Mouse (Mus musculus) heart, adult 2 months (tissue): ENCODE measurements around the gene Coq2. TPM values are rescaled to one million over a fixed set of nuclear protein-coding genes. Genes with fewer than 3 reads are reported as not detected.

Experiments used
- DNase-seq, 2 experiments: peaks; one replicate each; pipeline ENCODE4 v3.0.0; 2021
- H3K27ac ChIP-seq: fragments of 200-600 bp; 2 replicates; pipeline ENCODE4 v1.8.1; 2022
- H3K27me3 ChIP-seq: fragments of 200-500 bp; 2 replicates; pipeline ENCODE4 v1.6.1; 2012; ENCODE audit warnings: mild to moderate bottlenecking, low read length, inconsistent platforms, mixed read lengths; ENCODE audit not compliant: control insufficient read depth, insufficient read depth
- H3K36me3 ChIP-seq: fragments of 200-500 bp; 2 replicates; pipeline ENCODE4 v1.6.1; 2012; ENCODE audit warnings: low read length, inconsistent platforms; ENCODE audit not compliant: control insufficient read depth, insufficient read depth
- H3K4me1 ChIP-seq: fragments of 200-500 bp; 2 replicates; pipeline ENCODE4 v1.6.1; 2011; ENCODE audit warnings: low read length; ENCODE audit not compliant: control insufficient read depth, insufficient read depth
- H3K4me3 ChIP-seq: fragments of 200-600 bp; 2 replicates; pipeline ENCODE4 v1.8.1; 2022
- H3K79me2 ChIP-seq: fragments of 200-500 bp; replicated peaks from 2 replicates; pipeline ENCODE4 v1.6.1; 2012; ENCODE audit warnings: mild to moderate bottlenecking, inconsistent platforms, low read length, moderate library complexity, mixed read lengths; ENCODE audit not compliant: control insufficient read depth, insufficient read depth
- H3K9ac ChIP-seq: fragments of 200-500 bp; 2 replicates; pipeline ENCODE4 v1.6.1; 2012; ENCODE audit warnings: low read depth, mild to moderate bottlenecking, control low read depth, inconsistent platforms, low read length, mixed read lengths
- CTCF ChIP-seq: fragments of 200-600 bp; IDR thresholded peaks from 2 replicates; pipeline ENCODE4 v1.8.1; 2022; ENCODE audit warnings: antibody characterized with exemption, mild to moderate bottlenecking, moderate library complexity
- EP300 ChIP-seq: fragments of 200-500 bp; IDR thresholded peaks from 2 replicates; pipeline ENCODE4 v1.6.1; 2011; ENCODE audit warnings: low read depth, low read length, control low read depth; ENCODE audit not compliant: insufficient read depth
- POLR2A ChIP-seq: fragments of 200-500 bp; IDR thresholded peaks from 2 replicates; pipeline ENCODE4 v1.6.1; 2011; ENCODE audit warnings: mild to moderate bottlenecking, low read depth, low read length, control low read depth; ENCODE audit not compliant: insufficient read depth
- WGBS: fragments of 180-500 bp; shearing (Covaris S2); methylation state at CpG from one replicate; pipeline ENCODE4 v1.1.7; 2018; 5-methylcytosine and 5-hydroxymethylcytosine counted together
- intact Hi-C: fragments of 180-260 bp; cut with DNase I; formaldehyde crosslinking; loops from one replicate; pipeline ENCODE4 v1.15.1; 2025
- polyA plus RNA-seq: library from polyadenylated mRNA; depleted of rRNA; stranded (reverse); fragments of >200 nt; gene quantifications from 2 replicates; pipeline ENCODE4 v1.2.3, GENCODE M21; 2012
- total RNA-seq, 2 experiments: library from RNA; stranded (reverse); gene quantifications; 2 replicates each; pipeline ENCODE4 v1.2.3; 2021

Coq2 gene
- total and polyA plus RNA-seq, 3 experiments: 95.9 to 109 (median 106) TPM

GRCm38 (mm10) chr5:100622509-100623163, 52.3 kb downstream of the Coq2 start:
- intact Hi-C loops: no loop called here
- 86% methylated on average over 12 of the region's 12 CpGs for WGBS

GRCm38 (mm10) chr5:100621876-100622508, 52.9 kb downstream of the Coq2 start:
- DNase-seq: no peak
- Histone ChIP-seq H3K27ac (no peak overlapping the region), H3K79me2 (no peaks in the 10 kb centered on the region), H3K27me3 (no peaks in the 10 kb centered on the region), H3K4me3 (no peak overlapping the region), H3K36me3 (no peaks in the 10 kb centered on the region), H3K4me1 (no peaks in the 10 kb centered on the region; the same call in none of the 2 replicates), H3K9ac (no peak overlapping the region)
- intact Hi-C loops: no loop called here
- WGBS: 48% methylated on average over 8 of the region's 8 CpGs
- TF ChIP-seq EP300 (no peak), POLR2A (no peak), CTCF (no peak)

More at GRCm38 (mm10) chr5:100622509-100623163, 52.3 kb downstream of the Coq2 start:
- no peaks in the 10 kb centered on the region; the same call in none of the 2 replicates for H3K4me1 ChIP-seq
- no peaks in the 10 kb centered on the region for H3K79me2 ChIP-seq
- H3K4me3 ChIP-seq: no peak overlapping the region
- no peak overlapping the region for H3K27ac ChIP-seq
- DNase-seq: no peak
- H3K27me3 ChIP-seq: no peaks in the 10 kb centered on the region
- TF ChIP-seq EP300 (no peak), POLR2A (no peak), CTCF (no peak)
- H3K36me3 ChIP-seq: no peaks in the 10 kb centered on the region
- no peak overlapping the region for H3K9ac ChIP-seq

- intact Hi-C loops: no loop called here
- Histone ChIP-seq H3K27me3 (no peaks in the 10 kb centered on the region), H3K27ac (no peak overlapping the region), H3K4me1 (no peaks in the 10 kb centered on the region), H3K79me2 (no peaks in the 10 kb centered on the region), H3K9ac (no peak overlapping the region), H3K36me3 (no peaks in the 10 kb centered on the region), H3K4me3 (no peak overlapping the region)
- TF ChIP-seq EP300: no peak
- no peak for TF ChIP-seq CTCF
- no peak for TF ChIP-seq POLR2A
- DNase-seq: no peak
- 53% methylated on average over 9 of the region's 9 CpGs for WGBS
Measured at GRCm38 (mm10) chr5:100620952-100621351, 54.0 kb downstream of the Coq2 start.

GRCm38 (mm10) chr5:100619586-100620275, 55.2 kb downstream of the Coq2 start:
- Histone ChIP-seq H3K27me3 (no peaks in the 10 kb centered on the region), H3K9ac (no peak overlapping the region), H3K27ac (no peak overlapping the region), H3K79me2 (no peaks in the 10 kb centered on the region), H3K4me1 (no peaks in the 10 kb centered on the region), H3K36me3 (no peaks in the 10 kb centered on the region), H3K4me3 (no peak overlapping the region)
- intact Hi-C loops: no loop called here
- WGBS: 87% methylated on average over 15 of the region's 15 CpGs
- DNase-seq: no peak
- TF ChIP-seq CTCF: no peak
- no peak for TF ChIP-seq EP300
- no peak for TF ChIP-seq POLR2A

GRCm38 (mm10) chr5:100613896-100614768, 60.8 kb downstream of the Coq2 start:
- H3K79me2 ChIP-seq: no peaks in the 10 kb centered on the region
- DNase-seq: no peak
- TF ChIP-seq EP300 (no peak), POLR2A (no peak), CTCF (no peak)
- no peaks in the 10 kb centered on the region for H3K27me3 ChIP-seq
- H3K4me3 ChIP-seq: no peak overlapping the region
- H3K9ac ChIP-seq: no peak overlapping the region
- H3K4me1 ChIP-seq: no peaks in the 10 kb centered on the region
- H3K36me3 ChIP-seq: no peaks in the 10 kb centered on the region
- intact Hi-C loops: no loop called here
- no peak overlapping the region for H3K27ac ChIP-seq
- 77% methylated on average over 17 of the region's 17 CpGs for WGBS
